Mouse (Mus musculus) cortical plate, adult 2 months (tissue): ENCODE results near the gene Hykk. TPM values are rescaled to one million over a fixed set of nuclear protein-coding genes. Genes with fewer than 3 reads are reported as not detected.
"Not testable (repeated sequence)": the region's sequence is repeated elsewhere in the genome, so short reads cannot be mapped to it uniquely, and the experiment has no call there.

Experiments used
- H3K27ac ChIP-seq: fragments of 200-500 bp; 2 replicates; pipeline ENCODE4 v1.5.1; 2012; ENCODE audit warnings: low read length, control low read depth, inconsistent platforms; ENCODE audit not compliant: insufficient read depth
- H3K4me1 ChIP-seq: fragments of 200-500 bp; 2 replicates; pipeline ENCODE4 v1.6.1; 2011; ENCODE audit warnings: low read length; ENCODE audit not compliant: control insufficient read depth, insufficient read depth
- H3K4me3 ChIP-seq: fragments of 200-500 bp; 2 replicates; pipeline ENCODE4 v1.5.1; 2011; ENCODE audit warnings: mild to moderate bottlenecking, low read length, control low read depth; ENCODE audit not compliant: insufficient read depth
- CTCF ChIP-seq: fragments of 200-500 bp; IDR thresholded peaks from 2 replicates; pipeline ENCODE4 v1.5.1; 2011; ENCODE audit warnings: mild to moderate bottlenecking, control low read depth, low read length; ENCODE audit not compliant: insufficient read depth; ENCODE audit errors: extremely low read depth
- POLR2A ChIP-seq: fragments of 200-500 bp; IDR thresholded peaks from 2 replicates; pipeline ENCODE4 v1.6.1; 2011; ENCODE audit warnings: mild to moderate bottlenecking, low read length, control low read depth; ENCODE audit not compliant: insufficient read depth; ENCODE audit errors: extremely low read depth
- polyA plus RNA-seq: library from polyadenylated mRNA; depleted of rRNA; stranded (reverse); fragments of >200 nt; gene quantifications from 2 replicates; pipeline ENCODE4 v1.2.3, GENCODE M21; 2012

Hykk gene
- polyA plus RNA-seq, 1 experiment = 1.2 TPM

DNA sequence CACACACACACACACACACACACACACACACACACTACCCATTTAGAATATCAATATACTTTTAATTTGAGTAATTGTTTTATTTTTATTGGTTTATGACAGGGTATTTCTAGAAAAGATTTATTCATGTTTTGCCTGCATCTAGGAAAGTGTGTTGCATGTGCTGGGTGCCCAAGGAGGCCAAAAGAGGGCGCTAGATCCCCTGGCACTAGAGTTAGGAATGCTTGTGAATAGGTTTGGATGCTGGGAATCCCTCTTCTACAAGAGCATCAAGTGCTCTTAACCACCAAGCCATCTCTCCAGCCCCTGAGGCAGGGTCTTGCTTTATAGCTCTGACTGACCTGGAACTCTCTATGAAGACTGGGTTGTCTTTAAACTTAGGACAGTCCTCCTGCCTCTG is 14.7 kb downstream of the Hykk start:
- Histone ChIP-seq H3K27ac (no peak overlapping the region), H3K4me1 (no peaks in the 10 kb centered on the region), H3K4me3 (no peak overlapping the region)
- no peak for TF ChIP-seq POLR2A
- TF ChIP-seq CTCF = no peak

- Histone ChIP-seq H3K27ac (no peak overlapping the region), H3K4me1 (no peaks in the 10 kb centered on the region), H3K4me3 (no peak overlapping the region)
- TF ChIP-seq POLR2A (no peak), CTCF (no peak)
Measured at GRCm38 (mm10) chr9:54932379-54932778, 15.3 kb downstream of the Hykk start.

DNA sequence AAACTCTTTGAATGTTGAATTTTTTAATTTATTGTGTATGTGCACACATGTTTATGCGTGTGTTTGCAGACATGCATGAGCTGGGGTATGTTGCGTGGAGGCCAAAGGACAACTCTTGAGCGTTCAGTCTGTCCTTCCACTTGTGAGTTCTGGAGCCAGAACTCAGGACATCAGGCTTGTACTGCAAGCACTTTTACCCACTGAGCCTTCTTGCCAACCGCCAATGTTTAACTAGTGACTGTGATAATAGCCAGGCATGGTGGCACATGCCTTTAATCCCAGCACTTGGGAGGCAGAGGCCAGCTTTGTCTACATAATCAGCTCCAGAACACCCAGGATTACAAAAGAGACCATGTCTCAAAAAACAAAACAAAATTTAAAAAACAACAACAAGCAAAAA is 25.0 kb downstream of the Hykk start:
- Histone ChIP-seq H3K4me3 (no peak overlapping the region), H3K27ac (no peak overlapping the region), H3K4me1 (no peaks in the 10 kb centered on the region)
- TF ChIP-seq CTCF (no peak), POLR2A (no peak)

GRCm38 (mm10) chr9:54944467-54944866 is 27.4 kb downstream of the Hykk start:
- no peak overlapping the region for H3K27ac ChIP-seq
- no peaks in the 10 kb centered on the region for H3K4me1 ChIP-seq
- H3K4me3 ChIP-seq = no peak overlapping the region
- TF ChIP-seq CTCF (no peak), POLR2A (no peak)

DNA sequence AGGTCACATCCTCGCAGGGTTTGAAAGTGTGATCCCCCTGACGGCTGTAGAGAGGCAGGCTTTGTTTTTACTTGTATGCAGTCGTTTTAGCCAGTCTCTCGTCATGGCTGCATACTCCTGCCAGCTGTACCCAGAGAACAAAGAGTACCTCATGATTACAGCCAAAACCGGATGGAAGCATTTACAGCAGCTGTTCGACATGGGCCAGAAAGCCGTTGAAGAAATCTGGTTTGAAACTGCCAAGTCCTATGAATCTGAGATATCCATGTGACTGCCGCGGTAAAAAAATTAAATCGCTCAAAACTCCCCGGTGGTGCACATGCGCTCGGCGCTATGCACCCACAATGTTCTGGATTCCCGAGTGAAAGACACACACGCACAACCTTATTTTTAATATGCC is 29.2 kb downstream of the Hykk start:
- Histone ChIP-seq H3K27ac (no peak overlapping the region), H3K4me3 (no peak overlapping the region), H3K4me1 (no peaks in the 10 kb centered on the region)
- TF ChIP-seq CTCF (no peak), POLR2A (no peak)

DNA sequence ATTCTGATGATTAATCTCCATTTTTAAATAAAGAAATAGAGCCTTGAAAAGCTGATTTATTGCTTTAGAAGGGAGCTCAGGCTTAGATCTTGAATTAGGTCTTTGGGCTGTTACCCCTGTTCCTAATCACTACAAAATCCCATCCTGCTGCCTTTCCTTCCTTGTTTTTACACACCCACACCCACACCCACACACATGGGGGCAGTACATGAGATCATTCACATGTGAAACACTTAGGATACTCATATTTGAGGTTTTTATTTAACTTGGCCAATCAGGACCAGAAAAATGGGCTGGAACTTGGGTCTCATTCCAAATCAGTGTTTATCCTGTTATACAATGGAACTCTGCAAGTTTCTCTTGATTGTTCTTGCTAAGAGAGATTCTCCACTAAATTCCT is 32.4 kb downstream of the Hykk start:
- TF ChIP-seq POLR2A (no peak), CTCF (no peak)
- Histone ChIP-seq H3K27ac (no peak overlapping the region), H3K4me3 (no peak overlapping the region), H3K4me1 (peaks cover 5% of the 10 kb centered on the region; the same call in 1 of the 2 replicates)

DNA sequence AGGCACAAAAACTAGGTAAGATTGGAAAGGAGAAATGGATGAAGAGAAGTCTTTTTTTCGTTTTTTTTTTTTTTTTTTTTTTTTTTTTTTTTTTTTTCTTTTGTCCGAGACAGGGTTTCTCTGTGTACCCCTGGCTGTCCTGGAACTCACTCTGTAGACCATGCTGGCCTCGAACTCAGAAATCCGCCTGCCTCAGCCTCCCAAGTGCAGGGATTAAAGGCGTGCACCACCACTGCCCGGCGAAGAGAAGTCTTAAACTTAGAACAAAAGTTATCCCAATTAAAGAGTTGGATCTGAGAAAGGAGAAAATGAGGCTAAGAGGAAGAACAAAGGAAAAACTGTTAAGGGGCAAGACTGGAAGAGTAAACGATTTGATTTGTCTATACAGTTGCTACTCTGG is 33.1 kb downstream of the Hykk start:
- not testable (repeated sequence) for H3K4me1 ChIP-seq, H3K27ac ChIP-seq
- peak overlapping the region; percentile 82 for H3K4me3 ChIP-seq

GRCm38 (mm10) chr9:54950575-54951321 is 33.7 kb downstream of the Hykk start, which contains the start of the genes Psma4 and AY074887:
Gene Psma4 (plus strand): TSS chr9:54950790.
Gene AY074887 (minus strand): TSS chr9:54950998.
- peak; percentile 90 for TF ChIP-seq POLR2A
- TF ChIP-seq CTCF = no peak
- Histone ChIP-seq H3K4me1 (peaks cover 5% of the 10 kb centered on the region; the same call in 1 of the 2 replicates), H3K27ac (peak within 1 kb of the TSS; percentile 76), H3K4me3 (peak within 1 kb of the TSS; percentile 82)

- no peak overlapping the region for H3K4me3 ChIP-seq
- no peaks in the 10 kb centered on the region for H3K4me1 ChIP-seq
- TF ChIP-seq POLR2A = no peak
- no peak overlapping the region for H3K27ac ChIP-seq
Measured at GRCm38 (mm10) chr9:54961059-54961458, 44.0 kb downstream of the Hykk start.

- H3K4me1 ChIP-seq = no peaks in the 10 kb centered on the region
- no peak overlapping the region for H3K4me3 ChIP-seq
- TF ChIP-seq CTCF = no peak
- TF ChIP-seq POLR2A = no peak
- no peak overlapping the region for H3K27ac ChIP-seq
Measured at GRCm38 (mm10) chr9:54963669-54964068, 46.6 kb downstream of the Hykk start.
